Mouse (Mus musculus) neural tube, embryonic 14.5 days (tissue): ENCODE measurements around the gene Fam53a. TPM values are rescaled to one million over a fixed set of nuclear protein-coding genes. Genes with fewer than 3 reads are reported as not detected.

Experiments
- ATAC-seq: fragments of 200-750 bp; cut with Nextera tagmentation; 2 replicates; pipeline ENCODE4 v1.8.0; 2017; ENCODE audit warnings: low read depth, mild to moderate bottlenecking, moderate TSS enrichment, moderate library complexity
- H3K27ac ChIP-seq: fragments of 300-500 bp; sonication (generic); 2 replicates; pipeline ENCODE4 v1.5.1; 2014; ENCODE audit warnings: low read depth, mild to moderate bottlenecking, control low read depth, low read length, moderate library complexity, mixed read lengths
- H3K27me3 ChIP-seq: fragments of 300-500 bp; sonication (generic); 2 replicates; pipeline ENCODE4 v1.6.1; 2014; ENCODE audit warnings: low read length; ENCODE audit not compliant: control insufficient read depth, insufficient read depth
- H3K36me3 ChIP-seq: fragments of 300-500 bp; sonication (generic); 2 replicates; pipeline ENCODE4 v1.6.1; 2014; ENCODE audit warnings: low read length, mixed read lengths; ENCODE audit not compliant: control insufficient read depth, insufficient read depth
- H3K4me1 ChIP-seq: fragments of 300-500 bp; sonication (generic); 2 replicates; pipeline ENCODE4 v1.6.1; 2014; ENCODE audit warnings: low read length; ENCODE audit not compliant: control insufficient read depth, insufficient read depth
- H3K4me2 ChIP-seq: fragments of 300-500 bp; sonication (generic); 2 replicates; pipeline ENCODE4 v1.6.1; 2014; ENCODE audit warnings: mild to moderate bottlenecking, low read depth, low read length, control low read depth
- H3K4me3 ChIP-seq: fragments of 300-500 bp; sonication (generic); 2 replicates; pipeline ENCODE4 v1.5.1; 2014; ENCODE audit warnings: low read depth, low read length, control low read depth, mixed read lengths
- H3K9ac ChIP-seq: fragments of 300-500 bp; sonication (generic); replicated peaks from 2 replicates; pipeline ENCODE4 v1.6.1; 2014; ENCODE audit warnings: low read depth, mild to moderate bottlenecking, control low read depth, low read length, mixed read lengths
- H3K9me3 ChIP-seq: fragments of 300-500 bp; sonication (generic); 2 replicates; pipeline ENCODE4 v1.6.1; 2016; ENCODE audit warnings: low read length; ENCODE audit not compliant: control insufficient read depth
- WGBS: fragments of 180-500 bp; shearing (Covaris S2); extraction: QIAGEN DNeasy Blood & Tissue Kit; methylation state at CpG from one replicate; pipeline ENCODE4 v1.1.7; 2014; 5-methylcytosine and 5-hydroxymethylcytosine counted together
- polyA plus RNA-seq: library from polyadenylated mRNA; unstranded; fragments of >200 nt; fragmentation: Nextera tagmentation; extraction: Ambion mirVana; gene quantifications from 2 replicates; pipeline ENCODE4 v1.2.1, GENCODE M21; 2014

The Fam53a gene
- 26.8 and 35.0 TPM in 2 replicates for polyA plus RNA-seq

GRCm38 (mm10) chr5:33629301-33629987, at the start of gene Fam53a, which contains the start of gene Gm9903:
Fam53a (minus strand) TSS chr5:33629635.
Gm9903 (plus strand) TSS chr5:33629925.
- peak within 1 kb of the TSS; percentile 90 for H3K4me2 ChIP-seq
- no peaks in the 10 kb centered on the region for H3K9me3 ChIP-seq
- no peaks in the 10 kb centered on the region for H3K36me3 ChIP-seq
- peaks cover 11% of the 10 kb centered on the region for H3K4me1 ChIP-seq
- H3K27ac ChIP-seq: peak within 1 kb of the TSS; percentile 90
- H3K4me3 ChIP-seq: peak within 1 kb of the TSS; percentile 78
- under 1% methylated on average over 81 of the region's 99 CpGs for WGBS
- peak within 1 kb of the TSS; percentile 73 for H3K9ac ChIP-seq
- peak; percentile 96 for ATAC-seq
- H3K27me3 ChIP-seq: no peaks in the 10 kb centered on the region

GRCm38 (mm10) chr5:33678244-33678643, 48.8 kb upstream of the Fam53a start:
- peaks cover 4% of the 10 kb centered on the region; the same call in 1 of the 2 replicates for H3K4me1 ChIP-seq
- no peak overlapping the region for H3K27ac ChIP-seq
- no peaks in the 10 kb centered on the region for H3K9me3 ChIP-seq
- WGBS: 90% methylated on average over 5 of the region's 5 CpGs
- no peaks in the 10 kb centered on the region for H3K27me3 ChIP-seq
- no peak overlapping the region for H3K4me3 ChIP-seq
- no peak for ATAC-seq
- H3K4me2 ChIP-seq: no peak overlapping the region
- H3K9ac ChIP-seq: no peak overlapping the region
- no peaks in the 10 kb centered on the region for H3K36me3 ChIP-seq

GRCm38 (mm10) chr5:33675964-33676363, 46.5 kb upstream of the Fam53a start:
- no peak overlapping the region for H3K27ac ChIP-seq
- H3K9ac ChIP-seq: no peak overlapping the region
- H3K4me2 ChIP-seq: no peak overlapping the region
- peak; percentile 38; the same call in 1 of the 2 replicates for ATAC-seq
- no peaks in the 10 kb centered on the region for H3K27me3 ChIP-seq
- H3K9me3 ChIP-seq: no peaks in the 10 kb centered on the region
- 0% methylated on average over 1 of the region's 1 CpGs for WGBS
- no peak overlapping the region for H3K4me3 ChIP-seq
- peaks cover 4% of the 10 kb centered on the region; the same call in 1 of the 2 replicates for H3K4me1 ChIP-seq
- H3K36me3 ChIP-seq: no peaks in the 10 kb centered on the region

GRCm38 (mm10) chr5:33674439-33674838, 45.0 kb upstream of the Fam53a start:
- Histone ChIP-seq H3K9me3 (no peaks in the 10 kb centered on the region), H3K4me2 (no peak overlapping the region), H3K4me1 (peaks cover 4% of the 10 kb centered on the region; the same call in 1 of the 2 replicates), H3K4me3 (no peak overlapping the region), H3K27ac (peak overlapping the region; percentile 7; the same call in 1 of the 2 replicates), H3K27me3 (no peaks in the 10 kb centered on the region), H3K36me3 (no peaks in the 10 kb centered on the region), H3K9ac (no peak overlapping the region)
- peak; percentile 72 for ATAC-seq
- 37% methylated on average over 3 of the region's 3 CpGs for WGBS

GRCm38 (mm10) chr5:33671659-33672058, 42.2 kb upstream of the Fam53a start:
- 84% methylated on average over 5 of the region's 5 CpGs for WGBS
- H3K9ac ChIP-seq: no peak overlapping the region
- H3K9me3 ChIP-seq: no peaks in the 10 kb centered on the region
- no peak overlapping the region for H3K4me3 ChIP-seq
- no peak overlapping the region for H3K4me2 ChIP-seq
- H3K36me3 ChIP-seq: no peaks in the 10 kb centered on the region
- H3K27me3 ChIP-seq: no peaks in the 10 kb centered on the region
- no peak for ATAC-seq
- peaks cover 4% of the 10 kb centered on the region; the same call in 1 of the 2 replicates for H3K4me1 ChIP-seq
- H3K27ac ChIP-seq: no peak overlapping the region

- Histone ChIP-seq H3K4me1 (no peaks in the 10 kb centered on the region), H3K36me3 (no peaks in the 10 kb centered on the region), H3K4me3 (no peak overlapping the region), H3K27ac (no peak overlapping the region), H3K4me2 (no peak overlapping the region), H3K9ac (no peak overlapping the region), H3K9me3 (no peaks in the 10 kb centered on the region), H3K27me3 (no peaks in the 10 kb centered on the region)
- ATAC-seq: no peak
These were observed 38.8 kb upstream of the Fam53a start for GRCm38 (mm10) chr5:33668223-33668622.

GRCm38 (mm10) chr5:33658664-33659050, 29.2 kb upstream of the Fam53a start:
- Histone ChIP-seq H3K4me1 (peaks cover 15% of the 10 kb centered on the region), H3K4me3 (peak overlapping the region; percentile 66), H3K27ac (no peak overlapping the region), H3K9ac (peak overlapping the region; percentile 66), H3K27me3 (no peaks in the 10 kb centered on the region), H3K9me3 (no peaks in the 10 kb centered on the region), H3K36me3 (0 out of 2 replicates have a peak, but pooled peaks cover 8% of the 10 kb centered on the region), H3K4me2 (peak overlapping the region; percentile 91)
- ATAC-seq: peak; percentile 1; the same call in 1 of the 2 replicates
- WGBS: 0% methylated on average over 26 of the region's 26 CpGs

- Histone ChIP-seq H3K4me3 (peak within 1 kb of the TSS; percentile 66), H3K27me3 (no peaks in the 10 kb centered on the region), H3K9me3 (no peaks in the 10 kb centered on the region), H3K9ac (peak within 1 kb of the TSS; percentile 71), H3K36me3 (0 out of 2 replicates have a peak, but pooled peaks cover 9% of the 10 kb centered on the region), H3K27ac (peak within 1 kb of the TSS; percentile 98), H3K4me1 (peaks cover 15% of the 10 kb centered on the region), H3K4me2 (peak within 1 kb of the TSS; percentile 91)
- ATAC-seq: peak; percentile 96
- WGBS: under 1% methylated on average over 59 of the region's 60 CpGs
These were observed 28.6 kb upstream of the Fam53a start, which contains the start of the genes Tacc3 and Tmem129 for GRCm38 (mm10) chr5:33657787-33658663. Tacc3 (plus strand) TSS chr5:33658128. Tmem129 (minus strand) TSS chr5:33658416.
